Mouse (Mus musculus) heart, postnatal 0 days (tissue): ENCODE data around the gene Pias1.

Experiments
- CTCF ChIP-seq: IDR thresholded peaks from 2 replicates; pipeline ENCODE4 v1.5.1; 2016; ENCODE audit warnings: antibody characterized with exemption, control low read depth, low read depth
- EP300 ChIP-seq: IDR thresholded peaks from 2 replicates; pipeline ENCODE4 v1.6.1; 2016; ENCODE audit warnings: antibody characterized with exemption, low read depth

DNA sequence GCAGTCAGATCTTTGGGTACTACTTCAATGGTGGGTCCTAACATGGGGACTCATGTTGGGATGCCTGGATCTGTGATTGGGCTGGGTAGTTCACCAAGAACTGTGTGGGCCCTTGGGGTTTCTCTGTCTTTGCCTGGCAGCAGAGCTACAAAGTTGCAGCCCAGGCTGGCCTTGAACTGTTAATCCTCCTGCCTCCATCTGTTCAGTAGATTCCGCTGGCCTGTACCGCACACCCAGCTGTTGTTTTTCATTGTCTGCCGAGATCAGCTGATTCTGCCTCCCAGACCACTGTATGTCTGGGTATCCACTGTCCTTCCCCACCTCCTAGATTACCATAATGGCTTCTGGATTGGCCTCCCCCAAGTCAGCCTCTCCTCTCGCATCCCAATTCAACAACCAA lies 19.6 kb upstream of the Pias1 start:
- TF ChIP-seq CTCF (no peak), EP300 (no peak)
